Mouse (Mus musculus) 3T3-L1 (cell line): ENCODE data around the gene Rbms3.
A peak's percentile ranks its signal among the peaks of the same experiment; 100 is the strongest.

Experiments used
- DNase-seq: peaks from one replicate; pipeline ENCODE4 v3.0.0-alpha.2; 2015; ENCODE audit warnings: low read depth, low spot score

Gene Rbms3

DNA sequence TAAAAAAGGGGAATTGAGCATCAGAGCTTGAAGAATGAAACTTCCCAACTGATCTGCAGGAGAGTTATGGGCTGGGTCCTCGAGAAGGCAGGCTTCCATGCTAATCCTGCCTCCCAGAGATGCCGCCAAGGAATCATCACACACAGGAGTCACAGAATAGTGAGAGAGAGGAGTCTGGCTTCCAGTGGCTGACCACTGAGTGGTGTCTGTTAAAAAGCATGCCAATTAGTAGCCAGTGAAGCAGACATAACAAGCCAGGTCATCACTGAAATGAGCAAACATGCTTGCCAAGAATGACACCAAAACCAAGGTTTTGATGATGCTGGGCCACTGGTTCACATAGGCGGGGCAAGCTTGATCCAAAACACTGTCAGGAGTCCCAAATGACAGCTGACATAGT lies 441.3 kb downstream of the Rbms3 start:
- no peak for DNase-seq

DNA sequence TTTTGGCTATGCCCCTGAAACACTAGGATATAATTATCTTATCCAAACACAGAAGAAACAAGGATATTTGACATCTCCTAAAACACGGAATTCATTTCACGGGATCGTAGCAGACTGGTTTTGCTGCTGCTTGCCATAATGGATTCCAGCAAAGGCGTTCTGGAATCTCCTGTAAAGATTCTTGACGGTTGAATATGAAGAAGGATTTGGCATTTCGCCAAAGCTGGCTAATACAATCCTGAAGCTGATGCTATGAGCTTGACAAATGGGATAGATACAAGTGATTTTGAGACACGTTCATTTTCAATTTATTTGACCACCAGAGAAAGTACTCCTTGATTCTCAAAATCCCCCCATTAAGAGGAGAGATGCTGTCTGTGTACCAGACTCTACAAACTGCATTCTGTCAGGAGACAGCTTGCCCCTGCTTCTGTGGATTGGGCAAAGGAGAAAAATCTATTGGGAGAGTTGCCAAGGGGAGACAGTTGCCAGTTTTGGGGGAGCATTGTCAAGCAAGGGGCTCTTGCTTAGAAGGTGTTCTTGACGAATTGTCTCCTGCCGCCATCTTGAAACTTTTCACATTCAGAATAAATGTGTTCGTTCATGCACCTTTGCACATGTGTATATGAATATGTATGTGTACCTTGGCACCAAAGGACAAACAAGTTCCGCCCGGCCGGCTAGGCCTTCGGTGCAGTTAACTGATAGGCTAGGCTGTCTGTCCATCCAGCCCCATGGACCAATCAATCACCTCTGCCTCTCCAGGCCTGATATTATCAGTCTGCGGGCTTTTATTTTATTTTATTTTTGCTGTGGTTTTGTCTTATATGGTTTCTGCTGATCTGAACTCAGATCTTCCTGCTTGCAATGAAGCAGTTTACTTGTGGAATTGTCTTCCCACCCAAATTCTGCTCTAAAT lies 442.3 kb downstream of the Rbms3 start:
- no peak for DNase-seq

DNA sequence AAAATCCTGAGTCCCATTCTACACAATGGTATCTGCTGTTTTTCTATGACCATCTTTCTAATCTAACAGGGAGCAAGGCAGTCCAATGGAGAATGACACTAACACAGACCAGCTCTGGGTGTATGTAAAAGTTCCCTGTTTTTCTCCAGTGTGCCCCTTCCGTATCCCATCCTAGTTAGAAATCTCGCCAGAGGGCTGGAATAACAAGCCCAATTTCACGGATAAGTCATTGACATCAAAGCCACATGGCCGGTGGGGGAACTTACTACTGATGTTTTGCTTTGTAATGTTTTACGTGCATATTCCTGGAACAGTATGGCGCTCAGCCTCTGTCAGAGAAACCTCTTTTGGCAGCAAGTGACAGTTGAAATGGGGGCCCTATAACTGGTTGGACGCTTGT lies 449.1 kb downstream of the Rbms3 start:
- DNase-seq: no peak

DNA sequence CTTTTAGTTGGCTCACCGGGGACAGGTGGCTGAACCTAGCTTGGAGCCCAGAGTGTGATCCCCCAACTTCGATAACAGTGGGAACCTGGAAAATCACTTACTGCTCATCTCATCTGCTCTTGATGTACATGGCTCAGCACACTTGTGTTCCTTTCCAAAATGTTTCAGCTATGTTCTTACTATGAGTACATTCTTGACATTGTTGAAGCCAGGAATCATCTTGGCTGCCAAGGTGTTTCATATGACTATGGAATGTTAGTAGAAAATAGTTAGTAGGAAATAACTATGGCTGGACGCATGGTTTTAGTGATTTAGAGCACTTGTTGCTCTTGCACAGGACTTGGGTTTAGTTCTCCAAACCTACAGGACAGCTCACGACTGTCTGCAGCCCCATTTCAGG lies 451.3 kb downstream of the Rbms3 start:
- DNase-seq: peak; percentile 57

DNA sequence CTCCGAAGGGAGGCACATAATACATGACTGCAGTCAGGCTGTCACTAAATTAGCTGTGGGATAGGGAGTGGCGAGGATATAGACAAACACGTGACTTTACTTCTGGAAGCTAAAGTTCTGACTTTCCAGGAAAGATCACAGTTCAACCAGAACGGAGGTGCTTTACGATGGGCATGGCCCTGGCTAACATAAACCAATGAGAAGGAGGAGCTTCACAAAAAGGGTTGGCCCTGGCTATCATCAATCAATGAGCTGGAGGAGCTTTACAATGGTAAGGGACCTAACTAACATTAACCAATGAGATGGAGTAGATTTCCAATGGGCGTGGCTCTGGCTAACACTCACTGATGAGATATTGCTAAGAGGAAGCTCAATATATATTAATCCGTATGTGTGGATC lies 457.2 kb downstream of the Rbms3 start:
- DNase-seq: no peak

DNA sequence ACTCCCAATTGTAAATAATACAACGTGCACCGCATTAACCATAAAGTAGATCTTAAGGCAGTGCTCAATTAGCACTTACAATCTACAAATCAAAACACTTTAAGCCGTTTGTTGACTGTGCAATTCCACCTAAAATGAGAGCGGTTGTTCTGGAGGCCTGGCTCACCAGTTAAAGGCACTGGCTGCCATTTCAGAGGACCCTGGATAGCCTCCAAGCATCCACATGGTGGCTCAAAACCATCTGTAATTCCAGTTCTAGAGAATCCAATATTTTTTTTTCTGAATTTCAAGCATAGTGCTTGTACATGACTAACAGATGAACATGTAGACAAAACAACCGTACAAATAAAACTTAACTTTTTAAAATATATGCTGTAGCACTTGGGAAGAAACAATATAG lies 460.5 kb downstream of the Rbms3 start:
- DNase-seq: no peak

DNA sequence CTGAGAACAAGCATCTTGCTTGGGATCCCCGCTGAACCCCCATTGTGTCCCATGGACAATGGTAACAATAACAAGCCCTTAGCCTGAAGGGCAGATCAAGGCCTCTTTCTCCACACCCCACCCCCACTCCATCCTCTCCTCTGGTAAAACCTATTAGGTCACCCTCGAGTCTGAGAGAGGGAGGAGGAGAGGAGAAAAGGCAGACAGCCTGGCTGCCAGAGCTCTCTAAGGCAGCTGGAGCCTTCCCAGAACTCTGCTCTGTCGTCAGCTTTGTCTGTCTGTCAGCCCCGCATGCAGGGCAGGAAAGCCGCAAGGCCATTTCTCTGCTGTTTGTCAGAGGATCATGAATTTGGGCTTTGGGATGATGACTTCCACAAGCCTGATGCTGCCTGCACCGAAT lies 466.6 kb downstream of the Rbms3 start:
- DNase-seq: no peak

DNA sequence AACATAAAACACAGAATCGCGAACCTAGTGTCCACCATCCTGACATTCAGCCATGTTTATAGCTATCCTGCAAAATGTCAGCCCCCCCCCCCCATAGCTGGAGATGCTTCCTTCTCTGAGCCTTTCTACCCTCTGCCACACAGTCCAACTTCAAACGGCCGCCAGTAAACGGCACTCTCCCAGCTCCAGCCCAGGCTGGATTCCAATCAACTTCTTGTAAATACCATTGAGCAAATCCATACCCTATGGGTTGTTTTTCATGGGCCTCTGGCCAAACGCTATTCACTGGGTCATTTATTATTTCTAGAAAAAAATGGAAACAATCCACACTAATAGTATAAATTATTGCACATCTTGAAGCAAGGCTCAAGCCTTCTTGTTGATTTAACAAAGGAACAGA lies 468.6 kb downstream of the Rbms3 start:
- no peak for DNase-seq

DNA sequence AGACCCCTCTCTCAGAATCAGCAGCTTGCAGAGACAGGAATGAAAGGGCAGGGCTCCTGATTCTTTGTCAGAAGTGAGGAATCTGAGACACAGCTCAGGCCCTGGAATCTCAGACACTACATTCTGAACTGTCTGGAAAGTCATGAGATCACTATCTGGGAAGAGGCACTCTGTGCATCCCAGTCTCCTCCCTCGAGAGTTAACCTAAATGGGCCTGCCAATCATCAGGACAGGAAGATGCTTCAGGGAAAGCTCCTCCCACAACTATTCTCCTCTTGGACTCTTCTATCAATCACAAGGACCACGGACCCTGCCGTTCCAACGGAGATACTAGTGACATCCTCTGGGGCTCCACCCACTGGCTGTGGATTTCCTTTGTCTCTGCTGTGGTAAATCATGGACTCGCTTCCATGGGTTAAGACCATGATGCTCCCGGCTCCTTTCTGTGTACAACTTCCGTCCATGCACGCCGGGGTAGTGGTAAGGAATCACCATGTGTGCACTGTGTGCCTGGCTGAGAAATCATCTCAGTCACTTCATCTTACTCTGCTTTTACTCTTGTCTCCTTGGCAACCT lies 473.3 kb downstream of the Rbms3 start:
- DNase-seq: peak; percentile 69

DNA sequence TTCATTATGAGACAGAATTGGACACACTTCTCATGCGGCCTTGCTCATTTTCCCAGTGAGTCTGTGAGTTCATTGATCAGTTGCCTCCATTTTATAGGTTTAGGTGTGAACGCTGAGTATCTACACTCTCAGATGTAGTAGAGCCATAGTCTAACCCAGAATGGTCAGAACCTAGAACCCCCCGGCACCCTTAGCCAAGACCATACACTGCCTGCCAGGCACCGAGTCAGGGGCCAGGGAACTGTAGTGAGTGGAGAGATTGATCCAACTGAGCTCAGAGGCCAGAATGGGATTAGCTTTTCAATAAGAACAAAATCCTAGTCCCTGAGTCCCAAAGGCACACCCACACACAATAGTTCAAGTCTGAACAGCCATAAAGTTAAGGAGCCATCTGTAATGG lies 475.1 kb downstream of the Rbms3 start:
- no peak for DNase-seq

DNA sequence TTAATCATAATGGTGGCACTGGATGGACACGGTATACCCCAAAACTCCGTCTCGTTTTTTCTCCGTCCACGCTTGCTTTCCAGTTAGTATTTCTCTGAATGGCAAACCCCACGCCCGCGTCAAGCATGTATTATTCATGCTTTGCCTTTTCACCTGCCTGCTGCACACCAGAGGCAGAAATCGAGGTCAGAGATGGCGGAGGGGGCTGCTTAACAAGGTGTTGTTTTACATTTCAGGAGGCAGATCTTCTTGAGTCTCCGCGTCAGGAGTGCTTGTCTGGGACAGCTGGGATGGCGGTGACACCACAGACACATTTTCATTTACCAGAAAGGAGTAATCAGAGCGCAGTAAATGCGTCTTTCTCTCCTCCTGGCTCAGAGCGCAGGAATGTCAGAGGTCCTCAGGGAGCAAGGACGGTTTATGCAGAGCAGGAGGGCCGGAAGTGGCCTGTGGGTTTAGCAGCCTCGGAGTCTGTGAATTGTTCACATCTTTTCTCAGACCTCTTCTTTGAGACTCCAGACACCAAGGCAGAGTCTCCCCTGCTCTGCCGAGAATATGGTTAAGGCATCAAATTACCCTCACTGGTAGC lies 475.9 kb downstream of the Rbms3 start:
- peak; percentile 68 for DNase-seq

DNA sequence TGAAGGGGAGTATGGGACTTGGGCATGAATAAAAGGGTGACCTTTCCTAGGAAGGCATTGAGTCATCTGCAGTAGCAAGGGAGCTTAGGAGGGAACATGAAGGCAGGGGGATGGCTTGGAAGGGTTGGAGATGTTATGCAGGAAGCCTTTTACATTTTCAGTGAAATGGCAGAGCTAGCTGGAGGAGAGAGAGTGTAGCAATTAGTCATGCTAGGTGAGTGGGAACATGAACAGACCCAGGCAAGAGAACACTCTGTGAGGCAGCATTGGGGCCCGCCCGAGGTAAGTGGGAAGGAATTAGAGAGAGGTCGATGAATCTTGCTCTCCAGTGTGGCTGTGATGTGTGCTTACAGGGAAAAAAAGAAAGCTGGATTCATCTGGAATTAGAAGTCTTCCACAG lies 477.8 kb downstream of the Rbms3 start:
- DNase-seq: peak; percentile 38

DNA sequence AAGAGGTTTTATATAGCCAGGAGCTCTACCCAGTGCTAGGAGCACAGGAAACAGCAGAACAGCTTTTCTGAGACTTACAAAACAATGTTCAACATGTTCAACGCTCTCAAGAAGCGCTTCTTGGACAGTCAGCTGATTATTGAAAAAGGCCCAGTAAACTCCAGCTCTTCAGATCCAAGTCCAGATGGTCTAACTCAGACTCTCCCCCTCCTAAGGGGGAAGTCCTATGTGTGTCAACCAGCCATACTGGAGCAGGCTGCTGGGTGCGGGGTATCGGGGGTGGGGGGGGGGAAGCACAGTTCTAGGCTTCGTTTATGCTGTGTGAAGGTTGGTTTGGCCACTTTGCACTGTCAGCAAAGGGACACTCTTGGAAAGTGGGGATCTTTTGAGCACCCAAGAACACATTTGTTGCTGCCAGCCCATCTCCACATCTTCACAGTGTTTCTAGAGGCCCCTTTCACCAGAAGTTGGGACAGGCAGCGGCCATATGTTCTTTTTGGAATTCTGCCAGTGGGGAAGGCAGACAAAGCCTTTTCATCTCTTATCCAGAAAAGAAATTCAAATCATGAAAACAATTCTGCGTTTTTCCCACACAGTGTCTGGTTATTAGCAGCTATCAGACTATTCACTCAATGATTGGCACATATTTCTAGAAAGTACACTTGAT lies 485.5 kb downstream of the Rbms3 start:
- no peak for DNase-seq

DNA sequence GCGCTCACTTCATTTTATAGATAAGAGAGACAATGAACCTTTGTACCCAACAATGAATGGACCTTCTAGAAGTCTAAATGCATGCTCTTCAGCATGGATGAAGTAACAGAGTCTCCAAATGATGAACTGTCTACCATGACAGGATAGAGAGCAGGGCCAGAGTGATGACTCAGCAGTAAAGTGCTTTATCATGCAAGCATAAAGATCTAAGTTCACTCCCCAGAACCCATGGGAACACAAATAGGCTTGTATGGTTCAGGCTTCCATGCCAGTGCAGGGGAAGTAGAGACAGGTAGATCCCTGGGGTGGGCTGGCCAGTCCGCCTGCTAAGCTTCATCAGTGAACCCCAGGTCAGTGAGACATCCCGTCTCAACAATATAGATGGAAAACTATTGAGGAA lies 489.7 kb downstream of the Rbms3 start:
- DNase-seq: no peak

DNA sequence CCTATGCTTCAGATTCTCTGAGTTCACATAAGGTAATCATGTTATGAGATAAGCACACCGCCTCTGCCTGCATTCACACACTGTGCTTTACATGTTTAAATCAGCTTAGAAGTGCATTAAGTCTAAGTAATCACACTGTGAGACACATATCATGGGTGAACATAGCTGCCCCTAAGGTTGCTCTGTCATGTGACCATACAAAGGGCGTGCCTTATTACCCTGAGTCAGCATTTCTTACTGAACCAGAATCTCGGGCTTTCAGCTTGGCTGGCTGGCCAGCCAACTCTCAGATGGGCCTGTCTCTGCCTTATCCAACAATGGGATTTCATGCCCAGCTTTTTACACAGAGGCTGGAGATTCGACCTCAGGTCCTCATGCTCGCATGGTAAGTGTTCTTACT lies 493.3 kb downstream of the Rbms3 start:
- DNase-seq: no peak

DNA sequence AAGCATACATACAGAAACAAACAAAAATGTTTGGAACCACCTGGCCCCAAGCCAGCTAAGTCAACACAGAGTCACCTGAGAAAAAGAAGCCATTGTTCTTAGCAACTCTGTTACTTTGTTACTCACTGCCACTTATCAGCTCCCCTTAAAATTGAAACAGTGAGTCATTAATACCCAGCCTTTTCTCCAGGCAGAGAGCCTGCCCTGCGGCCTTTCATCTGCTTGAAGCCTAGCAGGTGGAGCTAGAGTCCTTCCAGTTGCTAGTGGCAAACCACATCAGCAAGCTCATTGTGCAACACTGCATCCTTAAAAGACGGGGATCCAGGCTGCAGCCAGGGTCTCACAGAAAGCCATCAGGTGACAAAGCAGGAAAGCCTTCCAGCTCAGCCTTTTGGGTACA lies 495.7 kb downstream of the Rbms3 start:
- peak; percentile 23 for DNase-seq

DNA sequence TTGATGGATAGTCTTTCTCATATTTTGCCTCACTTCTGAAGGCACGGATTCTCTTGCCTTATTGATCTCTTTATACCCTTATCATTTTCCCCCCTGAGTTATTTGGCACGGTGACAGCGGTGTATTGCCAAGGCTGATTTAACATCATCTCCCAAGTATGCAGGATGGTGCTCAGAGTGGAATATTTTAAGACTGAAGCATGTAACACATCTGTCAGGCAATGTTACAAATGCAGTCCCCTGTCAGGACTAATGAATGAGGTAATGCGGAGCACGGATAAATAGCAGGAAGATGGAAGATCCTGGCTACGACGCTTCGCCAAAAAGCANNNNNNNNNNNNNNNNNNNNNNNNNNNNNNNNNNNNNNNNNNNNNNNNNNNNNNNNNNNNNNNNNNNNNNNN lies 502.9 kb downstream of the Rbms3 start:
- DNase-seq: peak; percentile 7

DNA sequence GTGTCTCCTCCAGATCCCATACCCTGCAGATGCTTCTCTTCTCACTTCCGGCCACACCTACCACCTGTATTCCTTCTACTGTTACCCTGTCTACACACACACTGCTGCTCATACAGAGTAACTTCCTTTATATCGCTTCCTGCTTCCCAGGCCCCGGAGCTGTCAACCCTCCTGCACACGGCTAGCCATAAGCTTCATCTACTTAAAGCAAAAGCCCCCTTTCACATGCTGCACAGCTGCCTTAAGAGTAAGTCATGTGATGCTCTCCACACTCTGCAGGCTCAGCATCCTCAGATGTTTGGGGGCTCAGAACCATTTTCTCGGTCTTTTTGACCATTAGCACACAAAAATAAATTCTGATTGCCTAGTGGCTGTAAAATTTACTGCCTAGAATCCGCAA lies 503.9 kb downstream of the Rbms3 start:
- no peak for DNase-seq

DNA sequence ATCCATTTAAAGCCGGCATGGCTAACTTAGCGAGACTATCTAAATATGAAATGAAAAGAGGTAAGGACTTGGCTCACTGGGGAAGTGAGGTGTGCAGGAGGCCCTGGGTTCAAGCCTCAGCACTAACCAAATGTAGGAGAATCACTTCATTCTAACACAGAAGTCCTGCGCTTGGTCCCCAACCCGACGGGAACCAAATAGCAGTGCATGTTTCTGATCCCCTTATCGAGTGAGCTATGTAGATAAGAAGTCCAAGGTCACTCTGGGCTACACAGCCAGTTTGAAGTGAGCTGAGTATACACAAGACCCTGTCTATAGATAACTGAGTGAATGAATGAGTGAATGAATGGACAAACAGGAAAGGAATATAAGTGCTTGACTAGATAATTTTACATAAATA lies 508.1 kb downstream of the Rbms3 start:
- no peak for DNase-seq

DNA sequence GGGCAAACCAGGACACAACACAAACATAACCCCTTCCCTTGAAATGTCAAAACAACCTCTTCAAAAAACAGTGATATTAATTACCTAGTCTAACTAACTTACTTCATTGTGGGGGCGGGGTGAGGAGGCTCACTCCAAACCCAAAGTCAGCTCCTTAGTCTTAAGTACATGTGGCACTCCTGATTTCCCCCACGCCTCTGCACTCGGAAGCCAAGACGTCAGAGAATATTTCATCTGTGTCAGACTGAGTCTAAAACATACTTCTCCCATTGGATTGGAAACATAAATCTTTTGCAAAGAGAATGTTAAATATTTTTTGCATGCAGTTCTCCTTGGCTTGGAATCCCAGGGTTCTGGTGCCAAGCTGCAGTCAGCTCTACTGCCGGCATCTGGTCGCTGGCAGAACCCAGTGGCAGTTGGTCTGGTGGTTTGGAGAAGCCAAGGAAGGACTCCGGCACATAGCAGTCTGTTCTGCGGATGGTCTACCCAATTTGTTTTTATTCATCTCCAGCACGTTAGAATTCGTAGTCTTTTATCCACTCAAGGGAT lies 512.5 kb downstream of the Rbms3 start:
- no peak for DNase-seq

DNA sequence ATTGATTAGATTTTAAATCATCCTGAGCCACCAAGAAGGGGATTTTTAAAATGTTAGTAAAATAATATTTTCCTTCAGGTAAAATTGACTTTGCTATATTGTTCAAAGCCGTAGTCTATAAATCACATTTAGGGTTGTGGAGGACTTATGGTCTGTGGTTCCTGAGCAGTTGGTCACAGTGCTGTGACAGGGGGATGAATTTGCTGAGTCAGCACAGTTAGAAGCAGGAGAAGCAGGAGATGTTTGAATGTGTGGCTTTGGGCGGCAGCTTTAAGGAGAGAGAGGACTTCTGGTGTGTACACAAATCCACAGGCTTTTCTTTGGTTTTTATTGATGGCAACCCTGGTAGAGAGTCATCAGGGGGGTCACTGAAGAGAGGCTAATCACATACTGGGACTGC lies 514.1 kb downstream of the Rbms3 start:
- no peak for DNase-seq

DNA sequence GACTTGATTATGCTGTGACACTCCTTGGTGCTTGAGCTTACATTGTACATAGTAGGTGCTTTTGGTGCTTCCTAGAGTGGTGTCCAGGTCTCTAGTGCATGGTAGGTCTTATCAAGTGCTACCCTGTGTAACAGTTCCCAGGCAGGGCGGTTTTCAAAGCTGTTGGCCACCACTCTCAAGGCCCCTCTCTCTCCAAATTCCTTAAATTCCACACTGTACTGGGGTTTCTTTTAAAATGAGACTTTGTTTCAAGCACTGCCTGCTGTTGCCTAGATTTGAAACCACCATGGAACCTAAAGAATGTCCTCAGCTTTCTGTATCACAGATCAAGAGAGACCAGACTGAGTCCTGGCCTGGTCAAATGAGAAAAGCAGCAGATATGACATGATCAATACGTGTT lies 516.1 kb downstream of the Rbms3 start:
- DNase-seq: peak; percentile 12
